Mouse (Mus musculus) embryonic fibroblast, embryonic 13.5 days (primary cell): ENCODE measurements around the gene Slc41a1.

Experiments
- CTCF ChIP-seq: IDR thresholded peaks from 2 replicates; pipeline ENCODE4 v1.5.1; 2011; ENCODE audit warnings: mild to moderate bottlenecking, control low read depth, low read length, moderate library complexity, borderline replicate concordance; ENCODE audit not compliant: insufficient read depth
- POLR2A ChIP-seq: IDR thresholded peaks from 2 replicates; pipeline ENCODE4 v1.6.1; 2011; ENCODE audit warnings: low read depth, mild to moderate bottlenecking, control low read depth, low read length, moderate library complexity

DNA sequence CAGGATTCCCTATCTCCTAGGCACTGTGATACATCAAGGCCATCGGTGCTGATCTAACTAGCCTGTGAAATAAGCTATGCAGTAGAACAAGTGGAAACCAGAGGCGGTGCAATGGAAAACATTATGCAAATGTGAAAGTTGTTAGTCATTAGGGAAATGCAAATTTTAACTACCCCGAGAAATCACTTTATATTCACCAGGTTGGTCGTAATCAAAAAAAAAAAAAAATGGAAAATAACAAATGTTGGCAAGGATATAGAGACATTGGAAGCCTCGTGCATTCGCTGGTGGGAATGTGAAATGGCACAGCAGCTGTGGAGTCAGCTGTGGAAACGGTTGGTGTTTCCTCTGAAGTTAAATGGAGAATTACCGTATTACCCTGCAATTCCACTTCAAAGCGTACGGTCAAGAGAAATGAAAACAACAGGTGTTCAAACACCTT lies 6.4 kb upstream of the Slc41a1 start:
- TF ChIP-seq CTCF (no peak), POLR2A (no peak)
